Mouse (Mus musculus): ENCODE measurements around the gene Cfap46.
A peak's percentile ranks its signal among the peaks of the same experiment; 100 is the strongest.

Gene Cfap46

GRCm38 (mm10) chr7:139683706-139684552 is at the start of gene Cfap46:
Cfap46 (minus strand) TSS chr7:139683817.
- DNase-seq (ENCODE audit: low spot score in 2 of 2), result peak; percentile 46 to 64

GRCm38 (mm10) chr7:139731276-139731696 is 47.7 kb upstream of the Cfap46 start:
- no peak for DNase-seq (ENCODE audit: low spot score in 2 of 2)

GRCm38 (mm10) chr7:139727072-139727471 is 43.5 kb upstream of the Cfap46 start:
- DNase-seq (ENCODE audit: low spot score in 2 of 2), result no peak

DNA sequence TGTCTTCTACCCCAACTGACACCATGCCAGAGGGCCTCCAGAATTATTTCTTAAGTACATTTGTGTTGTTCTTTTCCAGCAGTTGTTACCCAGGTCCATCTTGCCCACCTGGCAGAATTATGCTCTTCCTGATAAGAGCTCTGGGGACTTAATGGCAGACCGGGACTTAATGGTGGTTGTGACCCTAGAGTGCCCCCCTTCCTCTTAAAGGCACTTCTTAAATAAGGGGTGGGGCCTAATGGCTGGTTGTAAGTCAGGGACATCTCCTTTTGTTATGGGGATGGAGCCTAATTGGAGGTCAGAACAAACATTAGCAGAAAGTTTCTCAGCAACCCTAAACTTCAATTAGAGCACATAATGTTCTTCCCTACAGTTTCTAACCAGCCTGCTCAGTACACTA is 42.0 kb upstream of the Cfap46 start:
- no peak for DNase-seq (ENCODE audit: low spot score in 2 of 2)

DNA sequence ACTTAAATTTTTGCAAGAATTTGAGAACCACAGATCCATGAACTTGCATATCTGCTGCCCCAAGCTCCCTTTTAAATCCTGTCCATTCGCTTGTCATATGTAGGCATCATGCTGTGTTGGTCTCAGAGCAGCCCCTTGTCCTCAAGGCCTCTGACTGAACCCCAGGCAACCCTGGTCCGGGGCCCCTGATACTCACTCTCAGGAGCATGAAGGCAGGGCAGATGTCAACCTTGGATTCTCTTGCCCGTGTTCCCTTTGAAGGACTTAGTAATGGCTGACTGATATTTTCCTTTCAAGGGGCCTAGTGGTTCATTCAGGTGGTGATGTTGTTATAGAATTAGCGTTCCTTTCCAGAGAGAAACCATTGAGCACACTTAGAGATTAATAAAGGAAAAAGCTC is 40.4 kb upstream of the Cfap46 start:
- no peak for DNase-seq (ENCODE audit: low spot score in 2 of 2)

GRCm38 (mm10) chr7:139721196-139721595 is 37.6 kb upstream of the Cfap46 start:
- DNase-seq (ENCODE audit: low spot score in 2 of 2), result no peak

DNA sequence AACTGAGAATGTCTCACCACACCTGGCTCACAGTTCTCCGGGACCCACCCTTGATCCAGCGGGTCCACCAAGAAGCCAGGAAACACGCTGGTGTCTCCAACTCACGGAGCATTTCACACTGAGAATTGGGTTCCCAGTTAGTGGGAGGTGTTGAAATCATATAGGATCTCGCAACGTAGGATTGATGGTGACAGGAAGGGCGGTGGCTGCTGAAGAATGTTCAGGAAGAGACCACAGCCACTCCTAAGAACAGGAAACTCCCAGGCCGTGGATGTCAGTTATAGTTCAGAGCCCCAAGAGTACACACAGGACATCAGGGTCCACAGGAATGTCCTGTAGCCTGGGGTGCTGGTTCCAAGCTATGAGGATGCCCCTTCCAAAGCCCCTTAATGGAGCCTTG is 34.2 kb upstream of the Cfap46 start:
- DNase-seq (ENCODE audit: low spot score in 2 of 2), result no peak

DNA sequence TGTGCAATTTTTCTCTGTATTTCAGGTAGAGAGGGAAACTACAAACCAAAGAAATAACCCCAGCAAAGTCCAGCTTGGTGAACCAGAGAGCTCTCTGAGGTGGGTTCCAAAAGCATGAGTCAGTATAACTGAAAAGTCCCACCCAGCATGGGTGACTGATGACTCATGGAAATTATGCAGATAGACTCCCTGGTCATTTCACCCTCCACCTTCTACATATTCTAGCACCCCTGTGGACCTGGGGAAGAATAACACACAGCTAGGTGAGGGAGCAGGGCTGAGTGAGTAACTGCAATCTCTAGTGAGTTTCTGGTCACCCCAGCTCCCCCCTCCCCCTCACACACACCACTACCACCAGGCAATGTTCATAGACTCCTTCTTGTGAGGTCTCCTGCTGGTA is 28.2 kb upstream of the Cfap46 start:
- no peak for DNase-seq (ENCODE audit: low spot score in 2 of 2)

- DNase-seq (ENCODE audit: low spot score in 2 of 2), result peak; percentile 31 to 36
These were observed 22.9 kb upstream of the Cfap46 start for GRCm38 (mm10) chr7:139706411-139707120.

DNA sequence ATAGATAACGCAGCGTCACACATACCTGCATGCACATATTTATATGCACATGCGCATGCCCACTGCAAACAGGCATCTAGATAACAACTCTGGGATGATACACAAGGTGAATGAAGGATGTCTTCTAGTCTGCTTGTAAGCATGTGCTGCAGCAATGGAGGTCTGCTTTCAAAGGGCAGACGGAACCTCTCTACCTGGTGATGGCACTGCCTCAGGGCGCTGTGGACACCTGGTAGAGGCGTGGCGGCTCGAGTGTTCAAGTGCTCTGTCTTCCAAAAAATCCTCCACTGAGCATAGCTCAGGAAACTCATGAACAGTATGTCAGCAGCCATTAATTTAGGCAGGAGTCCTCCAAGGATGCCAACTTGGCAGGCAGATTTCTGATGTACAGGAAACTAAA is 22.2 kb upstream of the Cfap46 start:
- no peak for DNase-seq (ENCODE audit: low spot score in 2 of 2)

DNA sequence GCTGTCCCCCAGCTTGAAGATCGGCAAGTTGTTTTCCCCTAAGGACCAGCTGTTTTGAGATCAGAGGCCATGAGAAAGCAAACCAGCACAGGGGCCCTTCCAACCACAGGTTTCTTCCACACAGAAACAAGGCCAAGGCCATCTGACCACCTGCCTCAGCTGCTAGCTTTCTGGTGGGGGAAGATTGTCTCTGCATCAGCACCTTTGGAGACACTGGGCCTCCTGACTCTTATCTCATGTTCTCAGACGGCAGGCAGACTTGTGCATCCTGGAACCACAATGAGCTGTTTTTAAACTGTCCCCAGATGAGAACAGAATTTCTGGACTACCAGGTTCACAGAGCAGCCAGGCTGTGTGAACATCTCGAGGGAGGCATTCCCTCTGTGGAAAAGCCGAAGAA is 21.5 kb upstream of the Cfap46 start:
- DNase-seq (ENCODE audit: low spot score in 2 of 2), result no peak

DNA sequence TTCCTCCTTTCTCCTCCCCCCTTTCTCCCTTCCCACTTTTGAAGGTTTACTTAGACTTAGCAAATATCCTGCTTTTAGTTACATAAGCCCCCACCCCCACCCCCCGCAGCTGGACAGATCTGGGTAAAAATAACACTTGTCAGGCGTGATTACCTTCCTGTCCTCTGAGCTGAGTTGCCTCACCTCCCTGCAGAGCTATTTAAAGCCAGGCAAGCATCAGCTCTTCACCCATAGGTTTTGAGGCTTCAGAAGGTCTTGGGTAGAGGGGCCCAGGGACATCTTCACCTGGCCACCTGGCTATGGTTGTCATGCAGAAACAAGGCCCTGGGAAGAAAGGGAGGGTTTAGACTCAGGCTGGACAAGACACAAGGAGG is 20.2 kb upstream of the Cfap46 start:
- DNase-seq (ENCODE audit: low spot score in 2 of 2), result no peak

DNA sequence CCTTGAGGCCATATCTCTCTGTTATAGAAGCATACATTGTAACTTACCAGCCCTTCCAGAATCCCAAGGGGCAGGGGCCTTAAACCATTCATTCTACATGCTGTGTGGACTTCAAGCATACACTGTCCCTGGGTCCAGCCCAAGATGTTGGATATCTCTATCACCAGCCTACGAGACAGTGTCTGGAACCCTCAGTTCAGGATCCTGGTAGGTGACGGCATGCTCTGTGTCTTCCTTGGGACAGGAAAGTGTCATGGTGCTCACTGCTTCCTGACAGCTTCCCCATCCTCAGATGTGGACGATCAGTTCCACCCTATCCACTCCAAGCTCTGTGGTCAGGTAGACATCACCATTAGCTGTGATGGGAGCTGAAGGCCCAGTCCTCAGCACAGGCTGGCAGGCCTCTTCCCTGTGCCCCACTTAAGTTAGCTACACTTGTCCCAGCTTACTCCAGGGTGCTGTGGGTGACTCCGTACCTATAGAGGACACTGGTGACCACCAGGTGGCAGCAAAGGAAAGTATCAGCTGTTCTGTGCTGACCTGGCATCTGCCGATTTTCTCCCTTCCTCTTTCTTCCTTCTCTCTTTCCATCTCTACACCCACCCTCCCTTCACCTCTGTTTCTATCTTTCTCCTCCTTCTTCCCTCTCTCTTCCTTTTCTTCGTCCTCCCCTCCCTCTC is 19.7 kb upstream of the Cfap46 start:
- peak; percentile 57 to 82 for DNase-seq (ENCODE audit: low spot score in 2 of 2)

DNA sequence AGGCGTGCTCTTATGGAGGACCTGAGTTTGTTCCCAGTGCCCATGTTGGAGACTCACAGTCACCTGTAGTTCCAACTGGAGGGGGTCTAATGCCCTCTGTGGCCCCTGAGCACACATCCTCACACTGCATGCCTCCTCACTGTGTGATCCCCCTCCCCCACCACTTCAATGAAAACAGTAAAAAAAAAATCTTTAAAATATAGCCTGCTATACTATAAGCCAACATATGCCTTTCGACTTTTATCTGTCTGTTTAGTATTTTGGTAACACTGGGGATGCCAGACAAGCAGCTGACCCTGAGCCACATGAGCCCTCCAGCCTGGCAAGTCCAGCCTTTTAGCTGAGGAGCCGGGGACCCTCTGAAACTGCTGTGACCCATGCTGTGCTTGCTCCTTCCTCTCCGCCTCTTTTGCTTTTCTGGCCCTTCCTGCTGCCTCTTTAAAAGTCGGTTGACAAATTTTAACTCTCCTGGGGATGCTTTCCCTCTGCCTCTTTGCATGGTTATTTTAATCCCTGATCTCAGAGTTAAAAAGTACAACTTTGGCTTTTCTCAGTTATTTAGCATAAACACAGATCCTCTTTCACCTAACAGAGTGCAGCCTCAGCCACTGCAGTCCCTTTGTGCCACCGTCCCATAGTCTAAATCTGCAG is 18.2 kb upstream of the Cfap46 start:
- no peak for DNase-seq (ENCODE audit: low spot score in 2 of 2)

DNA sequence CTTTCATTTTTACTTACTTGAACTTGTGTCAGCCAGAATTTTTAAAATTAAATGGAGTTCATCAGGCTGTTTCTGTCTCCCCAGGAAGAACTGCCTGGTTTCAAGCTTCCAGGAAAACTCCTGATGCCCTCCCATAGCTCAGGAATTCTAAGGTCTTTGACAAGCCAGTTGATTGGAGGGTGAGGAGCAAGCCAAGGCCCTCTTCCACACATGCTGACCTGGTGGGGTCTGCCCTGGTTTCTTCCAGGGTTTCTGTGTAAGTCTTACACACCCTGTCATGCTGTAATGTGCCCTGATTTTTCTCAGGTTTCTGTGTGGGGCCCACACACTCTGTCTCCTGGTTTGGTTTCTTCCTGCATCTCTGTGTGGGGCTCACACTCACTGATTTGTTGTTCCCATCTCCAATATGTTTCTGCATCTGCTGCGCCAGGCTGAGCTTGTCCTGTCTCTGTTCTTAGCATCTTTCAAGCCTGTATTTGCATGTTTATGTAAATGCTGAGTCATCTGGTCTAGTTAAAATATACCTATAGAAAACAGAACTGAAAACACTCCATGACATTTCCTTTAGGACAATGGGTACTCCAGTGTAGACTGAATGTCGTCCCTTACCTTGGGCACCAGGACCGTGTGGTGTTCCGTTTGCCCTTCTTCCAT is 9.2 kb upstream of the Cfap46 start:
- DNase-seq (ENCODE audit: low spot score in 2 of 2), result peak in 1 of 2 experiments; percentile 29

DNA sequence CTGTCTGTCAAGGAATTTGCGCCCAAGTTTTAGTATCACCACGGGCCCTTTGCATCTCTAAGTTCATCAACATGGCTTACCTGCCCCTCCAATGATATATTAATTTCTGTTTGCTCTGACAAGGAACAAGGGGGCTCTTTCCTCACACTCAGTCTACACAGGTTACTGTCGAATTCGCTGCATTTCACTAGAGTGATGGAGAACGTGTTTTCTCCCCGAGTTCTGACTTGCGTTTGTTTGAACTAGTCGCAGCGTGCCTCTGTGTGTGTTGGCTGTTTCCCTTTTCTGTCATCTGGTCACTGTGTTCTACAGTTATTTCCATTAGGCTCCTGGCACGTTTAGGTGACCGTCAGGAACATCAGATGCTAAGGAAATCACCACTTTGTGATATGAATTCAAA is 8.6 kb upstream of the Cfap46 start:
- no peak for DNase-seq (ENCODE audit: low spot score in 2 of 2)

DNA sequence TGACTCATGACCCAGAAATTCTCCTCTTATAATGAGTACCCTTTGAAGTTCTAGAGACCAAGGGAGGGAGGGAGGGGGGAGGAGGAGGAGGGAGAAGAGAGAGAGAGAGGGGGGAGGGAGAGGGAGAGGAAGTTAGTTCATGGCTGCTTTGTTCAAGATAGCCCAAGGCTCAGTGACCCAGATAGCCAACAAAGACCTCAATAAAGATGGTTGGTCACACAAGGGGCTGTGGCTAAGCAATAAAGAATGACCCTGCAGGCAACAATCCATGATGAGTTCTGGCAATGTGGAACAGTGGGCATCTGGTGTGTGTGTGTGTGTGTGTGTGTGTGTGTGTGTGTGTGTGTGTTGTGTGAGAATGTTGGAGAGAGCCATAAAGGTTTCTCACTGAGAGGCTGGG is 1.7 kb upstream of the Cfap46 start:
- no peak for DNase-seq (ENCODE audit: low spot score in 2 of 2)

DNA sequence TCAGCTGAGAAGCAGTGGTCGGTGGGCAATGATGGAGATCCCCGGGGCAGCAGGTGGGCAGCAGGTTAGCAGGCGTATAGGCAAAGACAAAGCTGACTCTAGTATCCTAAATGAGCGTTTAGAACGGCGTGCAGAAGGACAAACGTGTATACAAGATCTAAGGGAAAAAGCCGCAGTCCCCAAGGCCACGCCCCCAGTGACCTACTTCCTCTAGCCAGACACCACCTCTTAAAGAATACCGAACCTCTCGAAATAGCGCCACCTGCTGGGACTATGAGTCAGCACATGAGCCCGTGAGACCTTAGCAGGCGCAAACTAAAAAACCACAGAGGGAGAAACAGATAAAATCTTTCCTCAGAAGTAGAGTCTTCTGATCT is 924 bp upstream of the Cfap46 start:
- peak; percentile 82 to 88 for DNase-seq (ENCODE audit: low spot score in 2 of 2)

DNA sequence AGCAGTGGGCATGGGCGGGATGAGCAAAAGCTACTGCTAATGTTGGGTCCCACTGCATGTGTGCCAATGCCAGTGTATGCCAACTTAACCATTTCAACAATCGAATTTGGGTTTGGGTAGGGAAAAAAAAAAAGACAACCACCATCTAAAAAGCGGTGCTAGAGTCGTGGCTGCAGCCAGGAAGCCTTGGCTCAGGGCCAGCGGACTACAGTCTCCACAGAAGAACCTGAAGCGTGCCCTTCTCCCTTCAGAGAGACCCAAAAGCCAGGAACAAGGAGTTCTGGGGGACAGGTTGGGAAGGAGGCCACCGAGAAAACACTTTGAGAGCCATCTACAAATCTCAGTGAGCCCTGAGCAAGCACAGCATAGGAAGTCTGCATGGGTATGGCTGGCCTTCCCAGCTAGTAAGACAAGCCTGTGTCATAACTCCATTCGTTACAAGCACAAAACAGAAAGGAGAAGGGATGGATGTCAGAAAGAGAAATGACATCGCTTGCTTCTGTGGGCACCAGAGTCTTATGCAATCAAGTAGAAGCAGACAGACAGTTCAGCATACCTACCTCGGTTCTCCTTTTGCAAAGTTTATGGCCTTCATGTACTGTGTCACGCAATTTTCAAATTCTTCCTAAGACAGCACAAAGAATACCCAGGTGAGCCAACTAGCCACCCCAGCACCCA is 1.6 kb downstream of the Cfap46 start:
- DNase-seq (ENCODE audit: low spot score in 2 of 2), result no peak

DNA sequence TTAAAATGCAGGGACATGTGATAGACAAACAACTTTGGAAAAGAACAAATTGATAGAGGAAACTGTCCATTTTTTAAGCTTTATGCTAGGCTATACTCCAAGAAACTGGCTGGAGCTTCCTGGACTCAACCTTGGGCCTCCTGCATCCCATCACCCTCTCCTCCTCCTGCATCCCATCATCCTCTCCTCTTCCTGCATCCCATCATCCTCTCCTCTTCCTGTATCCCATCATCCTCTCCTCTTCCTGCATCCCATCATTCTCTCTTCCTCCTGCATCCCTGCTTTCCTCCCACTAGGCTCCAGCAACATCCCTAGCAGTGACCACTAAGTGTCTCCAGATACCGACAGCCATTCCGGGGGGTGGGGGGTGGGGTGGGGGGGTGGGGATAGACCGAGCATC is 7.2 kb downstream of the Cfap46 start:
- DNase-seq (ENCODE audit: low spot score in 2 of 2), result no peak

DNA sequence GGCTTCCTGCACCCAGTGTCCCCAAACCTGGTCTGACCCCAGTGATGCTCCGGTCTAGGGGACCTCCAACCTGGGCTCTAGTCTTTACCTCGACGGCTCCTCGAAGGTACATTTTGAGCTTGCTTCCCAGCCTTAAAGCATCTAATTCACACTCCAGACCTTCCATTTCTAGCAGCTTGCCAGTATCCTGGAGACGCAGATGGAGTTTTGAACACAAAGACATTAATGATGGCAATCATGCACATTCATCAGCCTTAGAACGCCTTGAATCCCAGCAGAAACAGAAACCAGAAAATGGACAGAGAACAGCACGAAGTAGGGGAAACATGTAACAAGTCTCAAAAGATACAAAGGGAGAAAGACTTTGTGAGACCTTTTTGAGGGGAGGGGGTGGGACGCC is 16.7 kb downstream of the Cfap46 start:
- no peak for DNase-seq (ENCODE audit: low spot score in 2 of 2)

Data from frontal cortex, postnatal 14 days (tissue).